Mouse (Mus musculus) neural tube, embryonic 11.5 days (tissue): Measurements from ENCODE around the gene Rtn2. TPM values are rescaled to one million over a fixed set of nuclear protein-coding genes. Genes with fewer than 3 reads are reported as not detected.

ENCODE experiments used
- ATAC-seq: fragments of 200-750 bp; cut with Nextera tagmentation; 2 replicates; pipeline ENCODE4 v1.8.0; 2017; ENCODE audit warnings: moderate number of reproducible peaks, mild to moderate bottlenecking, moderate TSS enrichment, moderate library complexity; ENCODE audit not compliant: insufficient read depth, low FRiP score, low TSS enrichment
- DNase-seq: peaks from one replicate; pipeline ENCODE4 v3.0.0-alpha.2; 2015; ENCODE audit warnings: low spot score
- H3K27ac ChIP-seq: fragments of 300-500 bp; sonication (generic); 2 replicates; pipeline ENCODE4 v1.5.1; 2014; ENCODE audit warnings: low read depth, mild to moderate bottlenecking, low read length
- H3K27me3 ChIP-seq: fragments of 300-500 bp; sonication (generic); 2 replicates; pipeline ENCODE4 v1.6.1; 2014; ENCODE audit warnings: mild to moderate bottlenecking, low read length, mixed read lengths; ENCODE audit not compliant: control insufficient read depth, insufficient read depth
- H3K36me3 ChIP-seq: fragments of 300-500 bp; sonication (generic); 2 replicates; pipeline ENCODE4 v1.6.1; 2014; ENCODE audit warnings: mild to moderate bottlenecking, low read length, moderate library complexity, mixed read lengths; ENCODE audit not compliant: control insufficient read depth, insufficient read depth
- H3K4me1 ChIP-seq: fragments of 300-500 bp; sonication (generic); 2 replicates; pipeline ENCODE4 v1.6.1; 2014; ENCODE audit warnings: low read length, mixed read lengths; ENCODE audit not compliant: control insufficient read depth, insufficient read depth
- H3K4me2 ChIP-seq: fragments of 300-500 bp; sonication (generic); 2 replicates; pipeline ENCODE4 v1.6.1; 2014; ENCODE audit warnings: low read depth, mild to moderate bottlenecking, moderate library complexity
- H3K4me3 ChIP-seq: fragments of 300-500 bp; sonication (generic); 2 replicates; pipeline ENCODE4 v1.5.1; 2014; ENCODE audit warnings: low read depth, low read length
- H3K9ac ChIP-seq: fragments of 300-500 bp; sonication (generic); 2 replicates; pipeline ENCODE4 v1.6.1; 2014; ENCODE audit warnings: mild to moderate bottlenecking, low read length
- H3K9me3 ChIP-seq: fragments of 300-500 bp; sonication (generic); 2 replicates; pipeline ENCODE4 v1.6.1; 2016; ENCODE audit warnings: low read length; ENCODE audit not compliant: control insufficient read depth
- whole genome bisulfite sequencing: fragments of 180-500 bp; shearing (Covaris S2); extraction: QIAGEN DNeasy Blood & Tissue Kit; methylation state at CpG from one replicate; pipeline ENCODE4 v1.1.7; 2014; 5-methylcytosine and 5-hydroxymethylcytosine counted together
- polyA plus RNA-seq: library from polyadenylated mRNA; unstranded; fragments of >200 nt; fragmentation: Nextera tagmentation; extraction: Ambion mirVana; gene quantifications from 2 replicates; pipeline ENCODE4 v1.2.1, GENCODE M21; 2014

Gene Rtn2
- polyA plus RNA-seq, 1 experiment from 2014 or later, result 60.2 TPM

GRCm38 (mm10) chr7:19258336-19258735 lies 24.1 kb upstream of the Rtn2 start:
- no peak overlapping the region for H3K4me3 ChIP-seq
- WGBS, result 87% methylated on average over 3 of the region's 3 CpGs
- no peak overlapping the region for H3K27ac ChIP-seq
- H3K4me2 ChIP-seq, result no peak overlapping the region
- H3K9me3 ChIP-seq, result no peaks in the 10 kb centered on the region
- H3K27me3 ChIP-seq, result no peaks in the 10 kb centered on the region
- H3K36me3 ChIP-seq, result peaks cover 16% of the 10 kb centered on the region
- DNase-seq, result no peak
- no peaks in the 10 kb centered on the region for H3K4me1 ChIP-seq
- no peak for ATAC-seq
- H3K9ac ChIP-seq, result no peak overlapping the region

DNA sequence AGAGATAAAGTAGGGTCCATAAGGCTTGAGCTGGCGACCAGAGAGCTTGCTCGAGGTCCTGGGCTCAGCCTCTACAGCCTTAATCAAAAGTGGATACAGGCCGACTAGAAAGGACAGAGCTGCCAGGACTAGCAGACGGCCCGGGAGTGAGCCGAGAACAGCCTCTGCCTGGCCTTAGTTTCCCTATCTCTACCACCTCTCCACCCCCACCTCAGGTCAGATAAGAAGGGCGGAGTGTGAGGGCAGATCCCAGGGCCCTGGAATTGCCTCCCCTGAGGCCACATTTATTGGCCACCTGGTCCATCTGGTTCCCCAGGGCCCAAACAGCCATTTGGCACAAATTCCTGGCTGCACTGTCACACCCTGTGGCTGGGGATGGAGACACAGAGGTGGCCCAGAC lies 17.3 kb upstream of the Rtn2 start:
- H3K36me3 ChIP-seq, result peaks cover 14% of the 10 kb centered on the region
- ATAC-seq, result no peak
- H3K4me1 ChIP-seq, result peaks cover 11% of the 10 kb centered on the region
- DNase-seq, result no peak
- no peak overlapping the region for H3K27ac ChIP-seq
- H3K9ac ChIP-seq, result no peak overlapping the region
- no peaks in the 10 kb centered on the region for H3K27me3 ChIP-seq
- no peaks in the 10 kb centered on the region for H3K9me3 ChIP-seq
- 73% methylated on average over 7 of the region's 7 CpGs for WGBS
- H3K4me3 ChIP-seq, result no peak overlapping the region
- H3K4me2 ChIP-seq, result no peak overlapping the region

GRCm38 (mm10) chr7:19265928-19266822 lies 16.2 kb upstream of the Rtn2 start:
- peaks cover 10% of the 10 kb centered on the region; the same call in 1 of the 2 replicates for H3K36me3 ChIP-seq
- peaks cover 17% of the 10 kb centered on the region for H3K4me1 ChIP-seq
- ATAC-seq (no peak), DNase-seq (no peak)
- no peak overlapping the region for H3K9ac ChIP-seq
- no peak overlapping the region for H3K27ac ChIP-seq
- WGBS, result 85% methylated on average over 10 of the region's 10 CpGs
- no peak overlapping the region for H3K4me3 ChIP-seq
- no peak overlapping the region for H3K4me2 ChIP-seq
- H3K9me3 ChIP-seq, result no peaks in the 10 kb centered on the region
- H3K27me3 ChIP-seq, result no peaks in the 10 kb centered on the region

DNA sequence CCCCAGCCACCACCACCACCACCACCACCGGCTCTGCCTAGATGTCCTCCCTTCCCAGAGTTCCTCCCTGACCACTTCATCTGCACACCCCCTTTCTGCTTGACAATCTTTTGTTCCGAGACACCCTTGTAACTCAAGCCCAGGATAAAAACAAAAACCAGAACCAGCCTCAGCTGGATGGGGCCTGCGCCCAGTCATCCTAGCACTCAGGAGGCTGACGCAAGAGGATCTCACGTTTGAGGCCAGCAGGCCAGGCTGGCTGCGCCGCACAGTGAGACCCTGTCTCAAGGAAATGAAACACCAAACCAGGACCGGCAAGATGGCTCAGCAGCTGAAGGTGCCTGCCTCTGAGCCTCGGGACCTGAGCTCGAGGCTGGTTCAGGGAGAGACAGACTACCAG lies 15.4 kb upstream of the Rtn2 start:
- ATAC-seq (no peak), DNase-seq (no peak)
- no peak overlapping the region for H3K27ac ChIP-seq
- peaks cover 10% of the 10 kb centered on the region; the same call in 1 of the 2 replicates for H3K36me3 ChIP-seq
- no peaks in the 10 kb centered on the region for H3K9me3 ChIP-seq
- peaks cover 17% of the 10 kb centered on the region for H3K4me1 ChIP-seq
- H3K27me3 ChIP-seq, result no peaks in the 10 kb centered on the region
- H3K4me3 ChIP-seq, result no peak overlapping the region
- WGBS, result 83% methylated on average over 10 of the region's 10 CpGs
- no peak overlapping the region for H3K4me2 ChIP-seq
- no peak overlapping the region for H3K9ac ChIP-seq

- Histone ChIP-seq H3K9ac (peak overlapping the region; percentile 54), H3K4me3 (peak overlapping the region; percentile 98), H3K9me3 (no peaks in the 10 kb centered on the region), H3K36me3 (peaks cover 7% of the 10 kb centered on the region; the same call in 1 of the 2 replicates), H3K4me2 (peak overlapping the region; percentile 85), H3K27ac (0 out of 2 replicates have a peak overlapping the region, but pooled peaks have one; percentile 64), H3K27me3 (no peaks in the 10 kb centered on the region), H3K4me1 (peaks cover 17% of the 10 kb centered on the region)
- 43% methylated on average over 10 of the region's 10 CpGs for WGBS
- DNase-seq, result no peak
- no peak for ATAC-seq
Measured at GRCm38 (mm10) chr7:19268993-19269681, 13.3 kb upstream of the Rtn2 start.

DNA sequence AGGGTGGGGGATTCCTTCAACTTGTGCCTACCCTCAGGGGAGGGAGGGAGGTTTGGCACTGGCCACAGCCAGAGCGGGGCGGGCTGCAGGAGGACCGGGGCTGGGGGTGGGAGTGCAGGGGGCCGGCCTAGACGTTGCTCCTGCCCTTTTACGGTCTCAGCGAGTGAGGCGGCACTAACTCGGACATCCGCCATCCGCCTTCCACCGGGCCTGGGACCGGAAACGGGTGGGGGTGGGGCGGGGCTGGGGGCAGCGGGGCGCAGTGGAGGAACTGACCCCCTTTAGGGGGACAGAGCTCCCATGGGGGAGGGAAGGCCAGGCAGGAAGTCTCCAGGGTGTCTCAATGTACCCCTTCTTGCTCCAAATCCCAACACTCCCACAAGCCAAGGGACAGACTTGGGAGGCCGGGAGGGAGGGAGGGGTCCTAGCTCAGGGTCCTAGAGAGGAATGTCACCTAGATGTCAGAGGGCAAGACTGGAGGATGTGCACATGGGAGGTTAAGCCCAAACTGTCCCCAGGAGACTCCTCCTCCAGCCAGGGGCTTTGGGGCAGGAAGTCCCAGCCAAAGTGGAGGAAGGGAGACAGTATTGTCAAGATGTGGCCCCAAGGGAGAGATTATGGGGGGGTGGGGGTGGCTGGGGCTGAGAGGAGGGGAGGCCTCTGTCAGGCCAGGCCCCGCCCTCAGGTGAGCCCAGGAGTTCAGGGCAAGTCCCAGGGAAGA lies 12.5 kb upstream of the Rtn2 start:
- Histone ChIP-seq H3K4me2 (peak overlapping the region; percentile 85), H3K27ac (0 out of 2 replicates have a peak overlapping the region, but pooled peaks have one; percentile 64), H3K4me3 (peak overlapping the region; percentile 98), H3K9me3 (no peaks in the 10 kb centered on the region), H3K27me3 (no peaks in the 10 kb centered on the region), H3K9ac (peak overlapping the region; percentile 54), H3K4me1 (peaks cover 17% of the 10 kb centered on the region), H3K36me3 (0 out of 2 replicates have a peak, but pooled peaks cover 2% of the 10 kb centered on the region)
- ATAC-seq, result no peak
- peak; percentile 49 for DNase-seq
- WGBS, result 1% methylated on average over 14 of the region's 19 CpGs

GRCm38 (mm10) chr7:19270509-19271237 lies 11.8 kb upstream of the Rtn2 start:
- no peak for ATAC-seq
- Histone ChIP-seq H3K4me2 (peak overlapping the region; percentile 85), H3K27me3 (no peaks in the 10 kb centered on the region), H3K9ac (peak overlapping the region; percentile 82), H3K36me3 (no peaks in the 10 kb centered on the region), H3K4me1 (peaks cover 17% of the 10 kb centered on the region), H3K27ac (peak overlapping the region; percentile 58), H3K9me3 (no peaks in the 10 kb centered on the region), H3K4me3 (peak overlapping the region; percentile 98)
- DNase-seq, result no peak
- WGBS, result under 1% methylated on average over 19 of the region's 21 CpGs
